Mouse (Mus musculus): ENCODE data around the gene Epn2.

GRCm38 (mm10) chr11:61614401-61614800, 34.9 kb upstream of the Epn2 start:
- TF ChIP-seq EP300 (optimal IDR thresholded peaks at IDR 0.05) (no peak), CTCF (IDR thresholded peaks at IDR 0.05; ENCODE audit: low read depth) (no peak)

All from stomach, postnatal 0 days (tissue).